In genomic region chr3:129645409-129645808, GRCm38 (mm10) we compare ENCODE assay signal across 15 mouse cellular contexts.
A peak's percentile ranks its signal among the peaks of the same experiment; 100 is the strongest.
DNase-seq lines count a peak whose midpoint lies in the region; ATAC-seq lines count a peak whose summit lies in the region.
"Had no signal": no experiment of that assay in that cellular context is flagged by ENCODE, and none has a peak within 500 bp of the region (broad histone marks: within the 10 kb centered on the region; RNA-seq: fewer than 3 reads in every experiment).

No protein-coding gene starts in this region.

- no peak for ATAC-seq in heart, embryonic 12.5 days (ENCODE audit: insufficient number of reproducible peaks, low FRiP score)
- ATAC-seq: liver, embryonic 12.5 days had no signal

- no peaks in the 10 kb centered on the region for H3K9me3 ChIP-seq in heart, embryonic 12.5 days (replicated peaks)
- H3K9me3 ChIP-seq: hindbrain, embryonic 13.5 days; liver, embryonic 12.5 days; midbrain, embryonic 10.5 days had no signal

- peaks cover 13% of the 10 kb centered on the region; the same call in 1 of the 2 replicates for H3K4me1 ChIP-seq in heart, embryonic 12.5 days (replicated peaks)
- H3K4me1 ChIP-seq: liver, embryonic 12.5 days had no signal

- H3K36me3 ChIP-seq in heart, embryonic 12.5 days = no peaks in the 10 kb centered on the region
- H3K36me3 ChIP-seq: hindbrain, embryonic 13.5 days; liver, embryonic 12.5 days; midbrain, embryonic 10.5 days had no signal

- 56% methylated on average over 3 of the region's 3 CpGs for WGBS in heart, embryonic 12.5 days

- H3K27ac ChIP-seq in heart, embryonic 12.5 days (ENCODE audit: poor library complexity, severe bottlenecking) = no peak overlapping the region
- H3K27ac ChIP-seq: hindbrain, embryonic 13.5 days; liver, embryonic 12.5 days; midbrain, embryonic 10.5 days; stomach, postnatal 0 days had no signal

- intact Hi-C loops in heart, postnatal 10 days (cut with DNase I) = no loop called here

- H3K4me3 ChIP-seq in heart, embryonic 12.5 days = no peak overlapping the region
- H3K4me3 ChIP-seq: hindbrain, embryonic 13.5 days; liver, embryonic 12.5 days; midbrain, embryonic 10.5 days had no signal

- H3K9ac ChIP-seq in heart, embryonic 12.5 days = no peak overlapping the region
- H3K9ac ChIP-seq: hindbrain, embryonic 13.5 days; liver, embryonic 12.5 days had no signal

- peak; percentile 25 to 27 for DNase-seq in heart, postnatal 10 days
- peak; percentile 34 for DNase-seq in embryo, embryonic 10.5 days (ENCODE audit: low spot score)
- DNase-seq in kidney, postnatal 4 days = peak; percentile 58 to 73
- DNase-seq in lung, postnatal 25 days (ENCODE audit: low spot score) = peak; percentile 43
- no peak for DNase-seq in cerebellum, postnatal 14 days
- DNase-seq in left cerebral cortex, adult 9 months (ENCODE audit: low spot score in 2 of 2) = no peak
- DNase-seq: adrenal gland, postnatal 36 days; cerebellum, postnatal 36 days; thymus, postnatal 4 days had no signal

- no peaks in the 10 kb centered on the region for H3K27me3 ChIP-seq in heart, embryonic 12.5 days (replicated peaks)
- H3K27me3 ChIP-seq: hindbrain, embryonic 13.5 days; liver, embryonic 12.5 days had no signal

- no peak overlapping the region for H3K4me2 ChIP-seq in heart, embryonic 12.5 days
- H3K4me2 ChIP-seq: heart, embryonic 11.5 days; hindbrain, embryonic 13.5 days; liver, embryonic 12.5 days had no signal

Comparison
In these comparisons a context has a peak if more than half of its experiments do, and no peak if none do; other contexts are left out.
1. DNase-seq: peak in heart, postnatal 10 days (2 of 2), embryo, embryonic 10.5 days (single experiment), kidney, postnatal 4 days (2 of 2) and lung, postnatal 25 days (single experiment); none in cerebellum, postnatal 14 days (0 of 2) and left cerebral cortex, adult 9 months (0 of 2).